Mouse (Mus musculus) olfactory bulb, adult 2 months (tissue): ENCODE results near the gene Gpr61.

Experiments
- CTCF ChIP-seq: fragments of 200-500 bp; IDR thresholded peaks from 2 replicates; pipeline ENCODE4 v1.5.1; 2012; ENCODE audit warnings: low read depth, mild to moderate bottlenecking, low read length, moderate library complexity; ENCODE audit not compliant: insufficient read depth
- POLR2A ChIP-seq: fragments of 200-500 bp; IDR thresholded peaks from 2 replicates; pipeline ENCODE4 v1.6.1; 2012; ENCODE audit warnings: mild to moderate bottlenecking, low read depth, low read length, moderate library complexity; ENCODE audit not compliant: insufficient read depth

DNA sequence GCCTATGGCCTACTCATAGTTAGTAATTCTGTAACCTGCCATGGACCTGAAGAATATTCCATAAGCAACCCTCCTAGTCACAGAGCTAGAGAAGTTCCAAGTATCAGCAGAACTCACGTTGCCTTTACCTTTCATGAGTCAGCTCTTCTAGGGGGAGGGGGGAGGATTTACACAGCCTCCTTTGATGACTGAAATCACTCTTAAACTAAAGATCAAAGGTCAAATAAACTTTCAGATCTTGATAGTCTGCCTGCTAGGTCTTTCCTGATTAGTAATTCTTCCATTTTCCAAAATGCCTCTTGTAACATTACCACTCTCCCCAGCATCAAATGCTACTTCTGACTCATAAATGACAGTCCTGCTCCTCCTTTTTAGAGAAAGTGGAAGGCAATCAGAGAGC lies 30.6 kb downstream of the Gpr61 start:
- no peak for TF ChIP-seq CTCF
- TF ChIP-seq POLR2A: no peak
